Mouse (Mus musculus) ES-CJ7 (cell line): Measurements from ENCODE around the gene Fgfbp1.

Source experiments
- DNase-seq: peaks from one replicate; pipeline ENCODE4 v3.0.0; 2011; ENCODE audit warnings: low read depth, low spot score

Gene Fgfbp1

DNA sequence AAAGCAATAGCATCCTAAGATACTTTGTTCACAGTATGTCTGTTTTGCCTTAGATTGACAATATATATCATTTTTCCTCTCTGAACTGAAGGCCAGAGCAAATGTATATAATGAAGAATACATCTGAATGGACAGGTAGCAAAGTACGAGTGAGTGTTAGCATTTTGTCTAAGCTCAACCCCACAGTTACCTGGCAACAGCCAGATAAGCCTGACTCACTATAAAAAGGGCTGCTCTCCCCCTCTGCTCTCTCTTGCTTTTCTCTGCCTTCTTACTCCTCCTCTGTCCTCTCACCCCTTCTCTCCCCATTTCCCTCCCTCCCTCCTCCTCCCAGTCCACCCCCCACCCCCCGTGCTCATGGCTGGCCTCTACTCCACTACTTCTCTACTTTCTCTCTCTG is 48.3 kb downstream of the Fgfbp1 start:
- DNase-seq, result no peak
